Mouse (Mus musculus): Measurements from ENCODE around the gene Mob2.
A peak's percentile ranks its signal among the peaks of the same experiment; 100 is the strongest.

Mob2 gene

GRCm38 (mm10) chr7:142060931-142061565 lies at the start of gene Mob2:
Gene Mob2, minus strand, starts transcription at chr7:142061065.
- DNase-seq (ENCODE audit: low spot score in 2 of 2): peak; percentile 77 to 87

- no peak for DNase-seq (ENCODE audit: low spot score in 2 of 2)
Observed at GRCm38 (mm10) chr7:142104747-142105146, 43.9 kb upstream of the Mob2 start.

- DNase-seq (ENCODE audit: low spot score in 2 of 2): peak; percentile 71 to 78
Observed at GRCm38 (mm10) chr7:142097776-142098175, 36.9 kb upstream of the Mob2 start.

- no peak for DNase-seq (ENCODE audit: low spot score in 2 of 2)
Observed at GRCm38 (mm10) chr7:142096701-142097100, 35.8 kb upstream of the Mob2 start.

GRCm38 (mm10) chr7:142095183-142095931 lies 34.5 kb upstream of the Mob2 start, which contains the start of gene Dusp8:
Gene Dusp8, minus strand, starts transcription at chr7:142095843.
- peak; percentile 92 to 95 for DNase-seq (ENCODE audit: low spot score in 2 of 2)

GRCm38 (mm10) chr7:142094301-142095143 lies 33.7 kb upstream of the Mob2 start:
- peak in 1 of 2 experiments; percentile 42 for DNase-seq (ENCODE audit: low spot score in 2 of 2)

- no peak for DNase-seq (ENCODE audit: low spot score in 2 of 2)
Observed at GRCm38 (mm10) chr7:142093696-142094240, 32.9 kb upstream of the Mob2 start.

- DNase-seq (ENCODE audit: low spot score in 2 of 2): no peak
Observed at GRCm38 (mm10) chr7:142092991-142093390, 32.1 kb upstream of the Mob2 start.

GRCm38 (mm10) chr7:142091848-142092247 lies 31.0 kb upstream of the Mob2 start:
- no peak for DNase-seq (ENCODE audit: low spot score in 2 of 2)

- DNase-seq (ENCODE audit: low spot score in 2 of 2): no peak
Observed at GRCm38 (mm10) chr7:142089648-142090447, 29.0 kb upstream of the Mob2 start.

- DNase-seq (ENCODE audit: low spot score in 2 of 2): no peak
Observed at GRCm38 (mm10) chr7:142088886-142089285, 28.0 kb upstream of the Mob2 start.

- DNase-seq (ENCODE audit: low spot score in 2 of 2): no peak
Observed at GRCm38 (mm10) chr7:142087069-142087652, 26.3 kb upstream of the Mob2 start.

GRCm38 (mm10) chr7:142086159-142086905 lies 25.5 kb upstream of the Mob2 start:
- no peak for DNase-seq (ENCODE audit: low spot score in 2 of 2)

- peak; percentile 64 to 92 for DNase-seq (ENCODE audit: low spot score in 2 of 2)
Observed at GRCm38 (mm10) chr7:142084820-142085219, 24.0 kb upstream of the Mob2 start.

- DNase-seq (ENCODE audit: low spot score in 2 of 2): no peak
Observed at GRCm38 (mm10) chr7:142084395-142084794, 23.5 kb upstream of the Mob2 start.

GRCm38 (mm10) chr7:142083588-142084317 lies 22.9 kb upstream of the Mob2 start:
- DNase-seq (ENCODE audit: low spot score in 2 of 2): no peak

GRCm38 (mm10) chr7:142082607-142083006 lies 21.7 kb upstream of the Mob2 start:
- no peak for DNase-seq (ENCODE audit: low spot score in 2 of 2)

- DNase-seq (ENCODE audit: low spot score in 2 of 2): no peak
Observed at GRCm38 (mm10) chr7:142082179-142082578, 21.3 kb upstream of the Mob2 start.

- no peak for DNase-seq (ENCODE audit: low spot score in 2 of 2)
Observed at GRCm38 (mm10) chr7:142081736-142082135, 20.9 kb upstream of the Mob2 start.
